Mouse (Mus musculus) heart, adult 2 months (tissue): ENCODE data around the gene Slc30a3.

Source experiments
- CTCF ChIP-seq: fragments of 200-600 bp; IDR thresholded peaks from 2 replicates; pipeline ENCODE4 v1.8.1; 2022; ENCODE audit warnings: antibody characterized with exemption, mild to moderate bottlenecking, moderate library complexity
- POLR2A ChIP-seq: fragments of 200-500 bp; IDR thresholded peaks from 2 replicates; pipeline ENCODE4 v1.6.1; 2011; ENCODE audit warnings: mild to moderate bottlenecking, low read depth, low read length, control low read depth; ENCODE audit not compliant: insufficient read depth

DNA sequence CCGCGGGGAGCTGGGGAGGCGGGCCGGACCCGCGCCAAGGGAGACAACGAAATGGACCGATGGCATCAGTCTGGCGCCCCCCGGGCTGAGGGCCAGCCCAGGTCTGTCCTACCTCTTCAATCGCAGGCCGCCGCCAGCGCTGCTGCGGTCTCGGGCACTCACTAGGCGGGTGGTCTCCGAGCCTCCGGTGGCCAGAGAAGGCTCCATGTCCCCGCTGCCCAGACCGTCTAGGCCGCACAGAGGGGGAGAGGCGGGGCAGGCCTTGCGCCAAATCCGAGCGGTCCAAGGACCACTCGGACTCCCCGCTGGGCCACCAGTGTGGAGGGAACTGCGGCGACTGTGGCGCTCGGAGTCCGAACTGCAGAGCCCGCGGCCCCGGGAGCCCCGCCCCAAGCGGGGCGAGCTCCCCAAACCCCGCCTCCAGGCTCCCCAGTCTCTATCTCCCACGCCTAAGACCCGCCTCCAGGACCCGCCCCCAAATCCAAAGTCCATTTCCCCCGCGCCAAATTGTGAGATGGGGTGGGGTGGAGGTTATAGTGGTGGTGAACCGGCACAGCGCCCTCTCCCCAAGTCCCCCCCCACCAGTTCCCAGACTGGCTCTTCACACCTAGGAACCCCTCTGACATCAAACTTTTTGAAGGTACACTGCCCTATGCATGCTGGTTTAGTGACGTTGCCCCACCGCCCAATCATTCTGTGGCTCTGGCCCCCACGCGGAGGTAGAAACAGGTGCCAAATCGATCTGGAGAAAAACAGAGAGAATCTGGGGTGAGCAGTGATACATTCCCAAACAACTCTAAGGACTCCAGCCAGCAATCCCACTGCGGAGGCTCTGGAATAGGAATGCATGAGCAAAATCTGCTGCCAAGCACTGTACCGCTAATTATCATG, 14.6 kb downstream of the Slc30a3 start:
- no peak for TF ChIP-seq CTCF
- TF ChIP-seq POLR2A, result no peak
